Mouse (Mus musculus): ENCODE data around the gene Ifih1.

Gene Ifih1

DNA sequence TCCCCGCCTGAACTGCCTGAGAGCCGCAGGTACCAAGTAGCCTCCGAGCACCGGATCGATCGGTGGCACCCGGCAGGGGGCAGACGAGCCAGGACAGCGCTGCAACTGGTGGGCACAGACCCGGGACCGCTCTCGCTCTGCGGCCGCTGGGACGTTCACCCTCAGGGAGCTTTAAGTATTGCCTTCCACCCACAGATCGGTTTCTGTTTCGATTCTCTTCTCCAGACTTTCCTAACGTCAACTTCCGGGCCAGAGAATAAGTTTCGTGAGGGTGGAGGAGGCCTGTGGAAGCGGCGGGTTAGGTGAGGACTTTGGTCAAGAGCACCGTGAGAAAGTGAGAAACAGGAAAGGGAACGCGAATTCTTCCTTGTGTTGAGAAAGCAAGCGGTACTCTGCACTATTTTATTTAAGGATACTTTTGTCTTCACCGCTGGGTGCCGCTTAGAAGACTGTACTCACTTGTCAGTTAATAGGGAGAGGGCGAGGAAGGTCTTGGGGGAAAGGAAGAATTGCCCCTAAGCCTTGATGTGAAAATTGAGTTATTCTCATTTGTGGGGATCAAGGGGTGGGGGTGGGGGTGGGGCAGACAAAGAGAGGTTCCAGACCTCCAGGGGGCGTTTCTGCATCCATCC is at the start of gene Ifih1:
TSS of gene Ifih1 (minus strand) at position 242 of the 632 bp plus-strand sequence.
- peak; percentile 58 for DNase-seq (ENCODE audit: low spot score)

DNA sequence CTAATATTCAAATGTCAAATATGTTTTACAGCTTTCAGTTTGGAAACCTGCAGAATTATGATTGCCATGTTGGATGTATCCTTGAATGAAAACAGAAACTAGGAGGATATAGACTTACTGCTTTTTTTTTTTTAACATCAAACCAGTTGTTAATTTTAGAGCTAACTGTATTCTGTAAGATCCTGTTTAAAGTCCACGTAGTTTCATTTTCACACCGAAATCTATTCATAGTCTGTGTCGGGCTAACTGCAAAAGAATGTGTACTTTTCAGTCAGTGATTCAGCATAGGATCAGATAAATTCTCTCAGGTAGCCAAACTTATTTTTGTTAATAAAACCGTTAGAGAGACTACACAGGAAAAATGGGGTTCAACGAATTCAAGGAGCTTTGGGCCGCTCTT is 39.9 kb upstream of the Ifih1 start:
- no peak for DNase-seq (ENCODE audit: low spot score)

DNA sequence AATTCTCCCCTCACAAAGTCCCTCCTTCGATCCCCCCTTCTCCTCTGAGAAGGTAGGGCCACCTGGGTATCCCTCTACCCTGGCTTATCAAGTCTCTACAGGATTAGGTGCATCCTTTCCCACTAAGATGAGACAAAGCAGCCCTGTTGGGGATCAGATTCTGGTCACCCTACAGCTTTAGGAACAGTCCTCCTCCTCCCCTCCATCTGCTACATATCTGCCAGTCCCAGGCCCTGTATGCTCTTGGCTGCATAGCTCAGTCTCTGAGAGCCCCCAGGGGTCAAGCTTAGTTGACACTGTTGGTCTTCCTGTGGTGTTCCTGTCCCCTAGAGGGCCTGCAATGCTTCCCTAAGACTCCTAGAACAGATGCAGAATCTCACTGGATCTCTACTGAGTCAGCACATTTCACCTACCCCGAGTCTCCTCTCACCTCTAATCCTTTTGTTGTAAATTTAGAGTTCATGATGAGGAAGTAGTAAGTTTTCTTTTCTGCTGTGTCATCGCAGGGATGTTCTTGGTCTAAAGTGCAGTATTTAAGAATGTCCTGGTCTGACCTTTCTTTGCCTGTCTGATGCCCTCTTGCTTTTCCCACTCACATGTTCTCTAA is 39.0 kb upstream of the Ifih1 start:
- DNase-seq (ENCODE audit: low spot score): no peak

DNA sequence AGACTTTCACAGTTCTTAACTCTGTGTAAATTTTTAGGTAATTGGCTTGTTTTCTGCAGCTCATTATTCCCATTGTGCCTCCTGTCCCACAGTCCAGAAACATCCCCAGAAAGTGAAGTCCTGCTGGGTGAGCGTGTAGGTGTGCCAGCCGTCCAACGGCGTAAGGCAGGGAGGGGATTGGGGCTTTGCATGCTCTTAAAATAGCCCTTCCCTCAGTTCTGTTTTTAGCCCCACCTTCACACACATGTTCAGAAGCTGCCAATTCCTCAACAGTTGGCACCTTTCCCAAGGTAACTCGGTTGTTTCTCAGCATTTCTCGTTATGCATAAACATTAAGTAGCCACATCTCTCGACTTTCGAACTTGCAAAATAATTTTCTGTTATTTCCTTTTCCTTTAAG is 35.6 kb upstream of the Ifih1 start:
- DNase-seq (ENCODE audit: low spot score): no peak

DNA sequence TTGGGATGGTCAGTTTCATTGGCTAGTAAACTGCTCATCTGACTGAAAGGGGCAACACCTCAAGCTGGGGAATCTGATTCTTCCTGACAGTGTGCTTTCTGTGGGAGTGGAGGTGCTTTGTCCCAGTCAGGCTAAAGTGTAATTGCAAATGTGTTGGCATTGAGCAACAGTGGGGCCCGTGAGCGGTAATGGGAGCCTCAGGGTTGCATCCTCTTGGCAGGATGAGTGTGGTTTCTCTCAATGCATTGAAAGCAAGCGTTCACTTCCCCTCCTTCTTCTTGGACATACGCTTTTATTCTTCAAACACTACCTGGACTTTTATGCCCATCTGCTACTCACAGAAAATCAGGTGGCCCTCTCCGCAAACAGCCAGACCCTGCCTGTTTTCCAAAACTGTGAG is 26.7 kb upstream of the Ifih1 start:
- no peak for DNase-seq (ENCODE audit: low spot score)

DNA sequence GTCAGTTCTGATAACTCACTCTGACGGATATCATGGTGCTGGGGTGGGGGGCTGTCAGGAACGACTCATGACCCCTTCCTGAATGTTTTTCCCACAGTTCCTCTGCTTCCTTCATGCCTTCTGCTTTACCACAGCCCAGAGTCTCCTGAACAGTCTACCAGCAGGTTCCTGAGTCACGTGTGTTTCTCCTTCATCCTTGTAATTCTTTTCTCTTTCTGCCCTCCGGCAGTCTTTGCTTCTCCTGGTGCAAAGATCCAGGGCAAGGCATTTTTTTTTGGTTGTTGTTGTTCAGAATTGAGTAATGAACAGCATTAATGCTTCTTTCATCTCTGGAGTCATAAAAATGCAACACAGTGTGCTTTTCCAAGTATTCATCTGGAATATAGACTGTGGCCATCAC is 24.7 kb upstream of the Ifih1 start:
- DNase-seq (ENCODE audit: low spot score): no peak

DNA sequence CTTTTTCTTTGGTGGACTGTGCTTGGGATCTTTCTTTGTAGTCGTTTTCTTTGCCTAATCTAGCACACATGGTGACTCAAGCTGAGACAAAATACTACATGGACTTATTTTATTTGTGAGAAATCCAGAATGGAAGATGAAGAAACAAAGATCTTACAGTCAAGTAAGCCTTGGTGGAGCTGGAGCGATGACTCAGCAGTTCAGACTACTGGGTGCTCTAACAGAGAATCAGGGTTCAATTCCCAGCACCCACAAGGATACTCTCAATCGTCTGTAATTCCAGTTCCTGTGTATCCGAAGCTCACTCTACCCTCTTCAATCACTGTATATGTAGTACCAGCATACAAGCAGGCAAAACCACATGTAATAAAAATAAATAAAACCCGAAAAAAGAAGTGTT is 24.2 kb upstream of the Ifih1 start:
- no peak for DNase-seq (ENCODE audit: low spot score)

DNA sequence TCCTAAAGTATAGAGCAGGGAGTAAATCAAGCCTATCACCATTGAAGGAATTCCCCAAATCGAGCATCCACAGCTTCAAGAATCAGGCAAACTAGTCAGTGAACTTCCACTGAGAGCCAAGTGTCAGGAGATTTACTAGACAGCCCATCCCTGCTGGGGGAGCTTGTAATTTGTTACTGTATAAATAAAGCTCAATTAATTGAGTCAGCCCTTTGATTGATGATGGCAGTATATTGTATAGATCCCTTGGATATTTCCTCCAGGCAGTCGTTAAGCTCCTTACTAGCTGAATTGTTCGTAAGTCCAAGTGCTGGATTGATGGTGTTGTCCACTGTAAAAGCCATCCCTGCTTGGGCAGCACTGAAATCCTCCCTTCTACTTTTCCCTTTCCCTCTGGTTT is 23.8 kb upstream of the Ifih1 start:
- no peak for DNase-seq (ENCODE audit: low spot score)

DNA sequence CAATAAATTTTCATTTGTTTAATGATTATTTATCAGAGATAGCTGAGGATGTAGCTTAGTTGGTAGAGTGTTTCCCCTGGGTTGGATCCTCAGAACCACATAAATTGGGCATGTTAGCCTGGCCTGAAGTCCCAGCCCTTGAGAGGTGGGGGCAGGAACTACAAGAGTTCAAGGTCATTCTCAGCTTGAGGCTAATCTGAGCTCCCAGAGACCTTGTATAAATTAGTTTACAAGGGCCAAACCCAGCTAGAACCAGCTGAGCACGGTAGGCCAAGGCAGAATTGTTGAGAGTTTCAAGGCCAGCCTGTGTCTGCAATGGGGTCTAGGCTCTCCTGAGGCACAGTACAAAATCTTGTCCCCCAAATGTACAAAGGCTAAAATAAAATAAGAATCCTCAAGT is 19.5 kb upstream of the Ifih1 start:
- no peak for DNase-seq (ENCODE audit: low spot score)

DNA sequence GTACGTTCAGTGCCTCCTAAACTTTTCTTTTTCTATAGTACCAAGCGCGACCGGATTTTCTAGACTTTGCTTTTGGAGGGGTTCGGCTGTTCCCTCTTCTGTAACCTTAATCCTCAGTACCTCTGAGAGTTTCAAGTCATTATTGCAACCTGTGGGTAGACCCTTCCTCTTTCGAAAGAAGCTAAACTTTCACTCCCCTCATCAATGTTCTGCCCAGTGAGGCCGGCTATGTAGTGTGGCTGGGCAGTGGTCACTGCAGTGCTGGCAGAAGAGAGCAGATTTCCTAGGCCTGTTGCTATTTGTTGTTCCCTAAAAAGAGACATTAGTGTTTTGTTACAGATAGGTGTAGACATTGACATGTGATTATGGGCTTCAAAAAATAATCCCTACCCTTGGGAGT is 18.8 kb upstream of the Ifih1 start:
- DNase-seq (ENCODE audit: low spot score): no peak

DNA sequence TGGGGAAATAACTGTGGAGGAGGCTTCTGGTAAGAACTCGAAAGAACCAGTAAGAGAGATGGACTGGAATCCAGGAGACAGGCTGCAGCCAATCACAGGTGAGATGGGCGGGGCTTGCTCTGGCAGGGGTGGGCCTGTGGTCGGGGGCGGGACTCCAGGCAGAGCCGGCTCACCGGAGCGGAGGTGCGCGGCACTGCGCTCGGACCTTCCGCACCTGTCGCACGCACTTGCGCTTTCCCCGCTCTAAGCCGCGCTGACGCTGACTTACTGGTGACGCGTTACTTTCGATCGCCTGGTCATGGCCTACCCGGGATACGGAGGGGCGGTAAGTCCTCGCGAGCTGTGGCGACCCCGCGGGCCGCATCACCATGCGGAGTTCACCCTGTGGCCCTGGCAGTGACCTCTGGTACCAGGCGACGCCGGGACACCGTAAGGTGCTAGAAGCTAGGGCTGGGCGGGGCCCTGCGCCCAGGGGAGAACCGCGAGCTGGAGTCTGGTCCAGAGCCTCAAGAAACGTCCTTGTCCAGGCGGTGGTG is 18.1 kb upstream of the Ifih1 start, which contains the start of gene Gca:
TSS of gene Gca (plus strand) at position 151 of the 536 bp plus-strand sequence.
- DNase-seq (ENCODE audit: low spot score): peak; percentile 93

DNA sequence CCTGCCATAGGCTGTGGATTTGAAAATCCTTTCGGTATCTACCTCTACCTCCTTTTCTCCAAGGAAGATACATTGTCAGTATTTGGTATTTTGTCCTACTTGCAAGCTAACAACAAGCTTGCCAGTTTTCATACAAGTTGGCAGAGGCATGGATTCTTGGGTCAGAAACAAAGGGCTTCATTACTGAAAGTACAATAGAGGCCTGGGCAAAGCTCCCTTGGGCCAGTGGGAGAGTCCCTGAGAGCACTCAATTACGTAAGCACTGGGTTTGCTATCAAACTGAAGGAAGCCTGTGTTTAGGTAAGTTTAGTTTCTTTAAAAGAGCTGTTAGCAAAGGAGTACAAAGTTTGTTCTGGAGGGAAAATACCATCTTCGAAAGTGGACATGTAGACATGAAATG is 16.5 kb upstream of the Ifih1 start:
- peak; percentile 76 for DNase-seq (ENCODE audit: low spot score)

DNA sequence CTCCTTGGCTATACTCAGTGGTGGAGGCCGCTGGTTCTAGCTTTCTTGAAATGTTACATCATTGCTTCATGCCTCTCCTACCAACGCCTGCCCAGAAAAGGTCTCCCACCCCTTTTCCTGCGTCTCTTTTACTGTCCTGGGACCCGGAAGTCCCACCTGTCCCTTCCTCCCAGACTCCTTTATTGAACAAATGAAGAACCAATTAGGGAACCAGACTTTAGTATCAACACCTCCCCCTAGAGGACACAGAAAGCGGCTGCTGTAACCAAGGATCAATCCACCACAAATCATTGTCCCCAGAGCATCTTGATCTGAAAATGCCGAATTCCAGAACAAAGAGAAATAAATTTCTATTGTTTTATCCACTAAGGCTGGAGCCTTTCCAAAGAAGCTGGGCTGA is 14.5 kb upstream of the Ifih1 start:
- DNase-seq (ENCODE audit: low spot score): no peak

DNA sequence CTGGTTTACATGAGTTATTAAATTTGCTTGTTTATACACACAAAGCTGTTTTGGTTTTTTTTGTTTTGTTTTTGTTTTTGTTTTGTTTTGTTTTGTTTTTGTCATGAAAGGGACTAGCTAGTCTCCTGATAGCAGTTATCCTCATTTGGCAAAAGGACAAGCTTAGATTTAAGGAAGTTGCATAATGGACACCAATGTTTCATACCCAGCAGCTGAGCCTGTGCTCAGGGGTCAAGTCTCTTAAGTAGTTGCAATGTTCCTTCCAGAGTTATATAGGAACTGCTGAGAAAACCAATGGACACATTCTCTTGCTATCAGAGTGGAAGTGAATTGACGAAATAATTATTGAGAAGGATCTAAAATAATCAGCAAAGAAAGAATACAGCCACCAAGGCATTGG is 10.0 kb upstream of the Ifih1 start:
- DNase-seq (ENCODE audit: low spot score): no peak

DNA sequence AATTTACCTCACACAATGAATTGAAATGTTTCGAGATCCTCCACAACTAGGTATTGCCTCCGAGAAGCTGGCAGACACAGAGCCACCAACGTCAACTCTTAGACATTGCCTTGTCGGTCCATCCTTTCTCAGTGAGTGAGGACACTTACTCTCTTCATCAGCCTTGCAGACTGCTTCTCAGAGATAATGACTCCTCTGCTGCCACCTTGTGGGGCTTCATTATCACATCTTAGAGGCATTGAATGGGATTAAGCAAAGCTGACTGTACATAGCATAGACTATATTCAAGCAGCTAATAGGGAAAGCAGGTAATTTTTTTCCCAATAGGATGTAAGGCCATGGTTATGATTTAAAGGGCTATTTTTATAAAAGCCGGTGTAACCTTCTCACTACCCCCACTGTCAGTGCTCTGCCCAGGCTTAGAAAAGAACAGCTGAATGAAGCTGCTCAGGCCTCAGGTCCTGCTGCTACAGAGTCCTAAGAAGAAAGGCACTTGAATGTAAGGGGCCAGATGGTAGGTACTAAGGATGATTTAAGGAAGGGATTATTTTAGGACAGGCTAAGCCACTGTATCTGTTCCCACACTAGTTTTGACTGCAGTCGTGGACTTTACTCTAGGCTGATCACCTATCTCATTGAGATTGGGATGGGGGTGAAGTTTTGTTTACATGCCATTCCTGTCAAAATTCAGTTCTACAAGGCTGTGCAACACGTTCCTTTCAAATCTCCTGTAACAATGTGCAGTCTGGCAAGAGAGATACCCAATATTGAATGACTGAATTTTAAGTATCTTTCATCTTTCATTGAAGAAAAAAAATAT is 8.7 kb upstream of the Ifih1 start:
- peak; percentile 24 for DNase-seq (ENCODE audit: low spot score)

DNA sequence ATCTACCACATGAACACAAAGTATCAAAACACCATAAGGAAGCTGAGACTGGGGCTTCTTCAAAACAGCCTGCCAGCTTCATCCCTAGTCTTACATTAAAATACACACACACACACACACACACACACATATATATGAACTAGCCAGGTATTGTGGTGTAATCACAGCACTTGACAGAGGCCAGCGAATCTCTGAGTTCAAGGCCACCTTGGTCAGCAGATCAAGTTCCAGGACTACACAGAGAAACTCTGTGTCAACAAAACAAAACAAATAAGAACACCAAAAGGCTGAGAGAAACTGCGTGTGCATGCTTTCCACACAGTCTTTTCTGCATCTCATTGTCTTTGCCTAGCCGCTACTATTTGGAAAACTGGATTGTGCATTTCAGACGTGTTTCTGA is 6.4 kb upstream of the Ifih1 start:
- no peak for DNase-seq (ENCODE audit: low spot score)

DNA sequence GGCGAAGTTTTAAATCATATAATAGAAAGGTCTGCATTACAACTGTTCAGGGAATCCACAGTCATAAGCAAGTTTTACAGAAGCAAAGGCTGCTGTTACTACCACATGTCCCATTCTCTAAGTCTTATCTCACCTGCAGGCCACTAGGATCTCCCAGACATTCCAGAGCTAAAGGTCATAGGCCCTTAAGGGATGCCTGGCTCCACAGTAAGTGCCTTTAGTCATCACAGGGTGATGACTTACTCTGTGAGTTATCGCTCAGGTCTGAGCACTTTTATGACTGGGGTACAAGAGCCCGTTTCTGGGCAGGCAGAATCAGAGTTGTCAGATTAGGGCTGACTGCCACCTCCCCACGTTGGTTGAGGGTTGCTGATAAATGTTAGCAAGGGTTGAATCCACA is 5.8 kb upstream of the Ifih1 start:
- no peak for DNase-seq (ENCODE audit: low spot score)

DNA sequence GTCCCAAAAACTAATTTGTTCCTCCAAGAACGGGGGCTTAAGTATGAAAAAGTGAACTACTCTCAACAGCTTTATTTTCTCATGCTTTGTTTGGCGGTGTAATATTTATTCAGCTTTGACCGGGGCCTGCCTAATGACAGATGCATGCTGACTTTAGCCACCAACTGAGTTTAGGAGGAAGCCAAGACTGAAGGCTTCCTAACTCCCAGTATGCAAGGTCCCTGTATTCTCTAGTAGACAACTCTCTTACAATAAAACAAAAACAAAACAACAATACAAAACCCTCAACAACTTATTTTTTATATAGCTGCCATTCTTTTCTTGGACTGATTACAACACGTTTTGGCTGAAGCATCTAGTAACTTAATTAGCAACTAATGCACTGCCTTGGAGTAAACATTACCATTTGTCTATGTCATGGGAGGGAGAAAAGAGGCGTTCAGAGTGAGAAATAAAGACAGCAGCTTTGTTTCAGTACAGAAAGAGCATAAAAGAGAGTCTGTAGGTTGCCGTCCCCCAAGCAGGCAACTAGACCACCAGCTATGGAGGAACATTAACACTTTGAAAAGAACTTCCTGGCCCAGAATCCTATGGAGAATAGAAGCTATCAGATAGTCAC is 725 bp upstream of the Ifih1 start:
- no peak for DNase-seq (ENCODE audit: low spot score)

DNA sequence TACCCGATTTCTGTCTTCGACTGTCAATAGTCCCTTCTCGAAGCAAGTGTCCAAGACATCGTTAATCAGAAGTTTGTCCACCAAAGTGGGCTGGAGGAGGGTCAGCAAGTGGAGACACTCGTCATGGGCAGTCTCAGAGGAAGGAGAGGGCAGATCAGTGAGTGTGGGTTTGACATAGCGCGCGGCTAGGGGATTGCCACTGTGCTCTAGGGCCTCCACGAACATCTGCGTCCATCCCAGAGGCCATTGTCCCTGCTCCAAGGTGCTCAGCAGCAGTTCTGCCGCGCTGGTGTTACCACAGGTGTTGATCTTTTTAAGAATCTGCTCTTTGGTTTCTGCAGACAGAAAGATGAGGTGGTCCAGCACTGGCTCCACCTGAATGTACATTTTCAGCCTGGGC is 580 bp downstream of the Ifih1 start:
- no peak for DNase-seq (ENCODE audit: low spot score)

DNA sequence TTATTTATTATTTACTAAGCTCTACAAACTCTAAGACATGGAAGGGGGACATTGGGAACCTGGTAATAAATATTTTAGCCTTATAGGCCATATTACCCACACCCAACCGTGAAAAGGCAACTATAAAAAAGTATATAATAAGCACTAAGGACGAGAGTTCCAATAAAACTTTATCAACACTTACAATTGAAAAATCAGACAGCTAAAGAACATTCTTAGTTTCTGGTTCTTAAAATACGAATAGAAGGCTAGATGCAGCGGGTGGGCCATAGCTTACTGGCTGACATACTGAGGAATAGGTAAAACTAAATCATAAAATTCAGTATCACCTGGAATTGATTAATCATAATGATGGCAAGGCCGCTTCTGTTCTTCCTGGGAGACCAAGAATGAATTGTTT is 1.2 kb downstream of the Ifih1 start:
- no peak for DNase-seq (ENCODE audit: low spot score)

DNA sequence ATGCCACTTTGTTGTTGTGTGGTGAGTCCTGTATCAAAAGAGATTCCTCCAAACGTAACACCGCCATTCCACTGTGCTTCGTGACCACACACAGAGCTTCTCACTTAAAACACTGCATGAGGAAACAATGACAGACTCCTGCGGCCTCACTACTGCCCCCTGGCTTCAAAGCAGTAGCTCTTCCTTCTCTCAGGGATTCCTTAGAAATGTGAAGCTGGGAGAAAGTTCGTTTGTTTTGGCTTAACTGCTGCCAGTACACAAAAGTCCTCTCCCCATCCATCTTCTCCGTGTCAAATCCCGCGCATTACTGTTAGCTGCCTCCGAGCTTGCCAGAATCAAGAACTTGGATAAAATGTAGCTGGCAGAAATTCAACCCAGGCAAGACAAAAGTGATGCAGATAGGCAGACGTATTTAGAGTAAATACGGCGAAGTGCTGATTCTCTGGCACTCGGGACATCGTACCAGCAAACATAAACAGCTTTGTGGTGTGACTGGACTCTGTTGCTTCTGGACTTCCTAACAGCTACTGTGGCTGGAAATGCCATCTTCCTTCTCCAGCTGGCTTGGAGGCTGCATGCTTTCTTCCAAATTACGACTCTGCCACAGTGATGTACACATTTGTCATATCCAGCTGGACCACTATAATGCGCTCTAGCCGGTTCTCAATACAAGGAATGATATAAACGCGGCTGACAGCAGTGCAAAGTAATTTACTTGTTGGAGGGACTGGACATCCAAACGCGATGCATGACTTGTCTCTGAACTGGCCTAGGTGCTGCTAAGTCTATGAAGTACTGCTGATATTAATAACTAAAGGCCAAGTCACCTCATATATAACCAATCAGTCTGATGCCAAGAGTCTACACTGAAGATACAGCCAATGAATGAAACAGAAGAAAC is 2.4 kb downstream of the Ifih1 start:
- DNase-seq (ENCODE audit: low spot score): peak; percentile 31

DNA sequence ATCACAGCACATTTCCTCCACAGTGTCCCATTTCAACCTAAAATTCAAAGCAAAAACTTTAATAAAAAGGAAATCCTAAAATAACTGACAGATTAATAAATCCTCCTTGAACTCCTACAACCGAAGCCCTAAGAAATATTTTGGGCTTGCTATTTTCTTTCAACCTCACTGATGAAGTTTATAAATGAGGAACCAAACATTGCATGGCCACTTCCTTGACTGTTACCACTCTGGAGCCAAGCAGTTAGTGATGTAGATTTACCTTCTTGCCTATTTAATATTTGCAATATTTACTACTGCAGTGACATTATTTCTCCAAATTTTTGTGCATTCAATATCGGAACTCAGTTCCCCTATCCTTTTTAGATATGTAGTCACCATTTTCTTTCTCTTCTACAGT is 6.2 kb downstream of the Ifih1 start:
- DNase-seq (ENCODE audit: low spot score): no peak

Data from testis, postnatal 14 days (tissue).